Mouse (Mus musculus): ENCODE data around the gene Rps8.

Rps8 gene

DNA sequence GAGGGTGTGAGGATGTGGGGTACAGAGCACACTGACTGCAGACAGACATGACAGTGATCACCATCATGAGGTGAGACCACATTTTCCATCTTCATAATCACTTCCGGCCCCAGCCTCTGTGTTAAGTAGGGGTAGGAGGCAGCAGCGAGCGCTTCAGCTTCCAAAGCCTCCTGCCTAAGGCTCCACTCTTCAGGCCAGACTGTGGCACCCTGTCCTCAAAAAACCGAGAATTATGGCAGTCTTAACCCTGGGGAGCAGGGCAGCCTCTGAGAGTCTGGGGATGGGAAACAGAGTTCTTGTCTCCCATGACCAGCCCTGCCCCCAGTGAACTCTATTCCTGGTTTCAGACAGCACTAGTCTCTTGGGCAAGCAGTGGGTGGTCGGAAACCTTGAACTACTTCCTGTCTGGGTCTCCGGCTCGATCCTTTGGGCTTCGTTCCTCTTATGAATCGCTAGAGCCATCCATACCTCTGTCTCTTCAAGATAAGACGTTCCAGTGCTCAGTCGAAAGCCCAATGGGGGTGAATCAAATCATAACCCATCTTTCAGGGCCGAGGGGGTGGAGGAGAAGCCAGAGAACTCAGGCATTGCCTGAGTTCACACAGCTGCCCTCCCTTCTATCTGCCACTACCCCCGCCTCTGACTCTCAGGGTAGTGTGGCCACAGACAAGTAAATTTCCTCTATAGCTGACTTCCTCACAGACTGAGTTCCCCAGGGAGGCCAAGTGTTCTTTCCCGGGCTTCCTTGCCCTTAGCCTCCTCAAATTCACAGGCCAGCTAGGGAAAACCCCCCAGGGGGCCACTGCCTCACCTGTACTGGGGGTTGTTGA, 31.3 kb downstream of the Rps8 start:
- DNase-seq (ENCODE audit: low read depth), result peak; percentile 96

DNA sequence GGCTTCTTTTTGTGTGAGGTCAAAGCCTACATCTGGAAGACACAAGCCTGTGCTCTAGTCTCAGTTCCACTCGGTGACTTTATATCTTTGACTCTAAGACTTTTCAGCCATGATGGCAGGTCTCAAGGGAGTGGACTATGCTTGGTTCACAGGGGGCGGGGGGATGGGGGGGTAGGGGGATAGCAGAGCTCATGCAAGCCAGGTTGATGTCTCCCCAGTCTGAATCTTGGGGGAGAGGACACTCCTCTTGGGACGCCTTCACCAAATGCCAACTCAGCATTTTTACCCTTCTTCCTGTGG, 31.9 kb downstream of the Rps8 start:
- DNase-seq (ENCODE audit: low read depth), result no peak

DNA sequence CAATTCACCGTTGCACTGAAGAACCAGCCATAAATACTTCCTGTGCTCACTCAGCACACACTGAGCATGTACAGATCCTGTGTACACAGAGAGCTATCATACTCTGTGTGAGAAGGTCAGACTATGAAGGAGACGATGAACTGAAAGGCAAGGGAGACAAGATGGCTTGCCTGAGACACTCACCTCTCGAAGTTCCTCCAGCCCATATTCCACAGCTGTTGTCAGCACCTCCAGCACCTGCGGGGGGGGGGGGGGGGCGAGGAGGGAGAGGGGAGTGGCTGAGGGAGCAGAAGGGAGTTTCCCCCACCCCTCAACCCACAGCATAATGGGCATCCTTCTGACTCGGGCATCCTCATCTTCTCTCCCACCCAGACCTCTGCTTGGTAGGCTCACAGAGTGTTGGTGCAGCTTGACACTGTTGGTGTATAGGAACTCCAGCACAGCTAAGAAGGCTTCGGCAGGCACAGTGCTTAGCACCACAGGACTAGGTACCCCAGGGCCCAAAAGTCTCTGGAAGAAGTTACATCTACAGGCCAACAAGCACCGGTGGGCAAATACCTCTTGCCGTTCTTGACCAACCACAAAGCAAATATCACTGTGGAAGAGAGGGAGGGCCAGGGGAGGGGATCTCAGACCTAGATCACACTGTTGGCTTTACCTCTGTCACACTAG, 32.4 kb downstream of the Rps8 start:
- peak; percentile 80 for DNase-seq (ENCODE audit: low read depth)

DNA sequence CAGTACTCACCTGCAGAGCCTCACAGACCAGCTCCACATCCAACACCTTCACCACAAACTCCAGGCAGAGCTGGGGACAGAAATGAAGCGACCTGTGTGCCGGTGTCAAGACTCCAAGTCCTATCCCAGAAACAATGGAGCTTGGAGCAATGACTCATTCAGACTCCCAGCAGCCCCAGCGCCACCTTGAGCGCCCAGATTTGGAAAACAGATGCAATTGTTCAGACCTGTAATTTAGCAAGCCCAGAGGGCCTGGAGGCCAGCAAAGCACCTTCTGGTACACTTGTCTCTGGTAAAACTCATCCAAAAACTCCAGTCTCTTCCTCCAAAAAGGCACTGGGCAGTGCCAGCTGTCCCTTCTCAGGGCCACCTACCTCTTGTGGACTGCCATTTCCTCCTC, 33.8 kb downstream of the Rps8 start:
- DNase-seq (ENCODE audit: low read depth), result peak; percentile 27

DNA sequence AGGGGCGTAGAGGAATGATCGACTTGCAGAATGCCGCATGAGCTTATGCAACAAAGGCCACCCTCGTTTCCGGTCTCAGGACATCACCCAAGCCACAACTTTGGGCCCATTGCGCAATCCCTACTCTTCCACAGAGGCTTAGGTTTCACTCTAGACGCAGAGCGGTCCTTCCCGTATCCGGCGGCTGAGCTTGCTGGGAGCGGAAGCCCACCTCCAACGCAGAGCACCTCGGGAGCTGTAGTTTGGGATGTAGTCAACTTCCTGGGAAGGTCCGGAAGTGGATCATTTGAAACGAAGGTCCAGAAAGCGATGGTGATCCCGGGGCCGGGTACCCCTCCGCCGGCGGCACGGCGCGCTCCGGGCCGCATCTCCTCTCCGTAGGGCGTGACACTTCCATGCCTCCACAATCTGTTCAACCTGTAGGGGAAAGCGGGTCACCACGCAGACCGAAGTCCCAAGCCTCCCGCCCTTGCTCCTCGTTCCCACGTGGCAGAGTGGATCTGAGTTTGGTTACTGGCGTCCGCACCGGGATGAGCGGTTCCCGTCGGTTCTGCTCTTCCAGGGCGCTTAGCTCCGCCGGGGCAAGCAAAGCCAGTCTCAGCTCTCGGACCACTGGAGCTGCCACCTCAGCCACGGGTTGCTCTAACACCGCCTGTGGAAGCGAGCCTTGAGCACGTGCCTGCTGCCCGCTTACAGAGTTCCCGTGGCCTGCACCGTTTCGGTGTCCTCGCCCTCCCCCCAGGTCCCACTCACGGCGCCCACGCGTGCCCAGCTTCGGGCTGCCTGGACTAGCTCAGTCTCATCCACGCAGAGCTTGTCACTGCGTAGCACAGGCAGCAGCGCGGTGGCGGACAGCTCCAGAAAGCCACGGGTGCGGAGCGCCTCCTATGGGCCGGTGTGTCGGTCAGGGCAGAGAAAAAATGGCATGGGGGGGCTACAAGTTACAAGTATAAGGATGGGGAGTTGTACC, 35.3 kb downstream of the Rps8 start:
- peak; percentile 94 for DNase-seq (ENCODE audit: low read depth)

DNA sequence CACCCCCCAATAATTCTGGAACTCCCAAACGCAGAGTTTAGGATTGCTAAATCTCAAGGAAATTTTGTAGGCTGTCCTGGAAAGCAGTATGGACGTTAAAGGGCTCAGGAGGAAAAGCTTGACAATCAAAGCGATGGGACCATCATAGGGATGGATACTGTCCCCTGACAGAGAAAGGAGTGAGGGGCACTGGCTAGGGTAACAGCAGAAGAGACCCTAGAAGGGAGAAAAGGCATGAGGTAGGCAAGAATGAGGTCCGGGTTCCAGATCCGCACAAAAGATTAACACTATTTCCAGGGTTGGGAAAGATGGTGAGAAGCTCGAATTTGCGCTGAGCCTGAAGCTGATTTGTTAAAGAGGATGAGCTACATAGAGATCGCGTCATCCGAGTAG, 36.0 kb downstream of the Rps8 start:
- no peak for DNase-seq (ENCODE audit: low read depth)

DNA sequence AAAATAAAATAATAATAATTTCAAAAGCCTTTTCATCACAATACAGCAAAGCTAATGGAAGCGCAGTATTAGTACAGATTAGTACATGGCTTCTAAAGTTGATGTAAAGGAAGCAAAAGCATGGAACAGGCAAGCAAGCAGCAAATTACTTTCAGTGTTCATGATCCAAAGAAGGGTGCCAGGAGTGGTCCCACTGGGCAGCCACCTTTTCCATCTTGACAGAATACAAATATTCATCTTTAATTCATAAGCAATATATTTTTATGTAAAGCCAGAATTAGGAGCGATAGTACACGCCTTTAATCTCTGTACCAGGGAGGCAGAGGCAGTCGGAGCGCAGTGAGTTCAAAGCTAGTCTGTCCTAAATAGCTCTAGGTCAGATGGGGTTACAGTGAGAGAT, 36.4 kb downstream of the Rps8 start:
- no peak for DNase-seq (ENCODE audit: low read depth)

DNA sequence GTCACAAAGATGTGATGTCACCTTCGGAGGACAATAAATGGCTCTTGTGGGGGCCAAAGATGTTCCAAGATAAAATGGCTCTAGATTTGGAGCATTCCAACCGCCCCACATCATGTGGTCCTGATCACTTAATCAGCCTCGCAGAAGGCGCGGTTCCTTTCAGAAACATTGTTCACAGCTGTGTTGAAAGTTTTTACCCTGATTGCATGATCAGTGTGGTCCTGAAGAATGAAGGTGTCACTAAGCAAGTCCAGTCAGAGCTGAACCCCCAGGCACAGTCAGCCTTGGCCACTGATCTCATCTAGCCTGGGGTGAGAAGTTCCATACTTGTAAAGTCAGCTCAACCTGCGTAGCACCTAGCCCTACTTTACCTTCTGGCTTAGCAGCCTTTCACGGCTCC, 38.1 kb downstream of the Rps8 start:
- DNase-seq (ENCODE audit: low read depth), result no peak

DNA sequence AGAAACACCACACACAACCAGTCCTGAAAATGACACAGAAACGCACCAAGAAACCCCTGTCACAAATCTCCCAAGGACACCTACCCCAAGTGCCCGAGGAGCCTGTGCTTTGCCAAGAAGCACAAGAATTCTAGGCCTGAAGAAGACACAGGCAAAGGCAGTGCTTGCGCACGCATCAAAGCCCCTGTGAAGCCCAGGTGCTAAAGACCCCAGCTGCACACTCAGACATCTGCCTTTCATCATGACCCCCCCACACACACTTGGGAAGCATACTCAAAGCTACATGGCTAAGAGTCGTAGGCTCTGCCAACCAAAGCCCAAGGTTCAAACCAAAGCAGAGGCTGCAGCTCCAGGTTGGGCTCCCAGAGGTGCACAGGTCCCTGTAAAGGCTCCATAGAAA, 40.5 kb downstream of the Rps8 start:
- no peak for DNase-seq (ENCODE audit: low read depth)

DNA sequence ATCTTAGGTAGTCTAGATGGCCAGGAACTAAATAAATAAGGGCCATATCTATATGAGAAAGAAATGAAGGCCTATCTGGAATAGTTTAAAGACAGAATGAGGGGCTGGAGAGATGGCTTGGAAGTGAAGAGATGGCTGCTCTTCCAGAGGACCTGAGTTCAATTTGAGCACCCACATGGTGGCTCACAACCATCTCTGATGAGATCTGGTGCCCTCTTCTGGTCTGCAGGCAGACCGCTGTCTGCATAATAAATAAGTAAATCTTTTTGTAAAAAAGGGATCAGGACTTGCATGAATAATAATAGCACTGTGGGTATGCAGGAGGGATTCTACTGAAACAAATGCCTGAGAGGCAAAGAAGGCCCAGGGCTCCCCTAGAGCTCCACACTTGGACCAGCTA, 42.8 kb downstream of the Rps8 start:
- DNase-seq (ENCODE audit: low read depth), result peak; percentile 32

DNA sequence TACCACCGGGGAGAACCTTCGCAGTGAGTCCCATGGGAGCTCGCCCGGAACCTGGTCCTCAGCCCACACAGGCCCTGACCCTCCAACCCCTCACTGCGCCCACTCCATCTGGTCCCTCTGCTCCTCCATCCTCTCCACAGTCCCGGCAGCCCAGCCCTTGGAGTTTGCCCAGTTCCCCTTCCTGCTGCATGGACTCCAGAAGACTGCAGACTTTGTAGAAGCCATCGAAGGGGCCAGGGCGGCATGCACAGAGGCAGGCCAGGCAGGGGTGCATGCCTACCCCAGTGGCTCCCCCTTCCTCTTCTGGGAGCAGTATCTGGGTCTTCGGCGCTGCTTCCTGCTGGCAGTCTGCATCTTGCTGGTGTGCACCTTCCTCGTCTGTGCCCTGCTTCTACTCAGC, 45.1 kb downstream of the Rps8 start:
- no peak for DNase-seq (ENCODE audit: low read depth)

DNA sequence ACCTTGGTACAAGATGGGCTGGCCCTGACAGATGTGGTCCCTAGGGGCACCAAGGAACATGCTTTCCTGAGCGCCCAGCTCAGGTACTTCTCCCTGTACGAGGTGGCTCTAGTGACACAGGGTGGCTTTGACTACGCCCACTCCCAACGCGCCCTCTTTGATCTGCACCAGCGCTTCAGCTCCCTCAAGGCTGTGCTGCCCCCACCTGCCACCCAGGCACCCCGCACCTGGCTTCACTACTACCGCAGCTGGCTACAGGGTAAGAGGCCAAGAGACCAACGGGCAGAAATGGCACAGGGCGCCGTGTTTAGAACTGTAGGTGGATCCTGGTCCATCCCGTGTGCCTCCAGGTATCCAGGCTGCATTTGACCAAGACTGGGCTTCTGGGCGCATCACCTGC, 45.8 kb downstream of the Rps8 start:
- DNase-seq (ENCODE audit: low read depth), result no peak

DNA sequence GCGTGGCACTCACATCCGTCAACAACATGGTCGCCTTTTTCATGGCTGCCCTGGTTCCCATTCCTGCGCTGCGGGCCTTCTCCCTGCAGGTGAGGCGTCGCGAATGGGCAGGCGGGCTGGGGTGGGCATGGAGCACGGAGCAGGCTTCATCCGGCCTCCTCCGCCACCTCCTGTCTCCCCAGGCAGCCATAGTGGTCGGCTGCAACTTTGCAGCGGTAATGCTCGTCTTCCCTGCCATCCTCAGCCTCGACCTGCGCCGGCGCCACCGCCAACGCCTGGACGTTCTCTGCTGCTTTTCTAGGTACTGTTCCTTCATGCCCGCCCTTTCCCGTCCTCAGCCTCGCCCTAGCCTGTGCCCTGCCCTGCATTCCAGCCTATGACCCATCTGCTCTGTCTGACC, 46.7 kb downstream of the Rps8 start:
- no peak for DNase-seq (ENCODE audit: low read depth)

DNA sequence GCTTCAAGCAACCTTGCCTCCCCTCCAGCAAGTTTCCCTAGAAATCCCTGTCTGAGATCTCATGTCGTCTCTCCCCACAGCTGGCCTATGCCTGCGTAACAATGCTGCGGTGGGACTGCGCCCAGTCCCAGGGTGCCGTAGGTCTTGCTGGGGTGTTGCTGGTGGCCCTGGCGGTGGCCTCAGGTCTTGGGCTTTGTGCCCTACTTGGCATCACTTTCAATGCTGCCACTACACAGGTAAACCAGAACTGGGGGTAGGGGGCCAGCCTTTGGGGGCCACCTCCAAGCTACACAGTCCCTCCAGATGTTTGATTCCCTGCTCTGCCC, 47.6 kb downstream of the Rps8 start:
- DNase-seq (ENCODE audit: low read depth), result no peak

DNA sequence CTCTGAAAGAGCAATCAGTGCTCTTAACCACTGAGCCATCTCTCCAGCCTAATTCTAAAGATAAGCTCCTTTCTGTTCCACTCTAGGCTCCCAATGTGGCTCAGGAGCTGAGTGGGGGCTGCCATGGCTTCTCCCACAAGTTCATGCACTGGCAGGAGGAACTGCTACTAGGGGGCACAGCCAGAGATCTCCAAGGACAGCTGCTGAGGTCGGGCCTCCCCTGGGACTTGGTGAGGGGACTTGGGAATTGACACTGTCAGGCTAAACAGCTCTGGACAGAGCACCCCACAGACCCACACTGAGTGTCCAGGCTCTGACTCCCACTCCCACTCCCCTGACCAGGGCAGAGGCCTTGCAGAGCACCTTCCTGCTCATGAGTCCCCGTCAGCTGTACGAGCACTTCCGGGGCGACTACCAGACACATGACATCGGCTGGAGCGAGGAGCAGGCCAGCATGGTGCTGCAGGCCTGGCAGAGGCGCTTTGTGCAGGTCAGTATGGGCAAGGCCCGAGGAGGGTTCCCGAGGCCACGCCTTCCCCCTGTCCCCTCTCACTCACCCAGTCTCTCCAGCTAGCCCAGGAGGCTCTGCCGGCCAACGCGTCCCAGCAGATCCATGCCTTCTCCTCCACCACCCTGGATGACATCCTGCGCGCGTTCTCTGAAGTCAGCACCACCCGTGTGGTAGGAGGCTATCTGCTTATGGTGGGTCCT, 48.1 kb downstream of the Rps8 start:
- no peak for DNase-seq (ENCODE audit: low read depth)

DNA sequence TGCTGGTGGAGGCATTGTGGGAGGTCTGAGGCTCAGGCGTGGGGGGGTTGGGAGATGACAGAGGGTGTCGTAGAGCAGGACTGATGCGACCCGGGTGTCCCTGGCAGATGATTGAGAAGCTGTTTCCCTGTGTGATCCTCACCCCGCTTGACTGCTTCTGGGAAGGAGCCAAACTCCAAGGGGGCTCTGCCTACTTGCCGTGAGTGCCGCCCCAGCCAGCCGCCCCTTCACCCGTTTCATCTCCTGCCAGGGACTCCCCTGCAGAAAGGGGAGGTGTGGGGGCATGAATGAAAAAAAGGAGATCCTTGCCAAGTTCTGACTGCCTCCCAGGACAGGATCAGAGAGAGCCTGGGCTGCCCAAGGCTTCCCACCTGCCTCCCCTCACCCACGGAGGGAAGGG, 50.9 kb downstream of the Rps8 start:
- no peak for DNase-seq (ENCODE audit: low read depth)

DNA sequence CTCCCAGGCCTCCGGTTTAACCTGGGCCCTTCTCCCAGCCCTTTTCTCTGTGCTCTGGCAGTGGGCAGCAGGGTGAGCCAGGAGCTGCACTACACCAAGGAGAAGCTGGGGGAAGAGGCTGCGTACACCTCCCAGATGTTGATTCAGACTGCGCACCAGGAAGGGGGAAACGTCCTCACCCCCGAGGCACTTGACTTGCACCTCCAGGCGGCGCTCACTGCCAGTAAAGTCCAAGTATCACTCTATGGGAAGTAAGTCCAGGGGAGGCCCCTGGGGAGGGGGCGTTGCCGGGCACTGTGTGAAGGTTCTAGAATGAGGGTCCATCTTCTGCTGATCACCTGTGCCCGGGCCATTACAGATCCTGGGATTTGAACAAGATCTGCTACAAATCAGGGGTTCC, 51.4 kb downstream of the Rps8 start:
- no peak for DNase-seq (ENCODE audit: low read depth)
